Mouse (Mus musculus) heart, adult 2 months (tissue): ENCODE data around the gene Supt20.

Experiments used
- EP300 ChIP-seq: fragments of 200-500 bp; IDR thresholded peaks from 2 replicates; pipeline ENCODE4 v1.6.1; 2011; ENCODE audit warnings: low read depth, low read length, control low read depth; ENCODE audit not compliant: insufficient read depth
- POLR2A ChIP-seq: fragments of 200-500 bp; IDR thresholded peaks from 2 replicates; pipeline ENCODE4 v1.6.1; 2011; ENCODE audit warnings: mild to moderate bottlenecking, low read depth, low read length, control low read depth; ENCODE audit not compliant: insufficient read depth

DNA sequence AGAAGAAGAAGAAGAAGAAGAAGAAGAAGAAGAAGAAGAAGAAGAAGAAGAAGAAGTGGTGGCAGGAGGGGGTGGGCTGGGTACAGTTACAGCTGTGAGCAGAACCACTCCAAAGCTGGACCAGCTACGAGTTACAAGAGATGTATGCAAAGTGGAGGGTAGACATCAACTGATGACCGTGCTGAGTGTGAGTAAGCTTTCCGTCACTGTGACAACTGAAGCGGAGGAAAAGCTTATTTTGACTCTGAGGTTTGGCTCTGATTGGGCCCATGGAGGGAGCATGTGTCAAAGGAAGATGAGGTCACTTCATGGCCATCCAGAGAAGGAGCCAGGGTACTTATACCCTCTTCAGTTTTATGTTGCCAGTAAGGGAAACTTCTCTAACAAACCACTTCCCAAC, 60.8 kb downstream of the Supt20 start:
- TF ChIP-seq EP300 (no peak), POLR2A (no peak)
